Mouse (Mus musculus) kidney, adult 2 months (tissue): ENCODE results near the gene Pdcd1lg2.

Source experiments
- CTCF ChIP-seq: fragments of 200-500 bp; conservative IDR thresholded peaks from 2 replicates; pipeline ENCODE4 v1.5.1; 2011; ENCODE audit warnings: low read depth, mild to moderate bottlenecking, control low read depth, low read length, moderate library complexity, mixed read lengths; ENCODE audit not compliant: insufficient read depth, insufficient read length
- POLR2A ChIP-seq: fragments of 200-500 bp; IDR thresholded peaks from one replicate; pipeline ENCODE4 v1.6.1; 2011; ENCODE audit warnings: low read depth, low read length, control low read depth

DNA sequence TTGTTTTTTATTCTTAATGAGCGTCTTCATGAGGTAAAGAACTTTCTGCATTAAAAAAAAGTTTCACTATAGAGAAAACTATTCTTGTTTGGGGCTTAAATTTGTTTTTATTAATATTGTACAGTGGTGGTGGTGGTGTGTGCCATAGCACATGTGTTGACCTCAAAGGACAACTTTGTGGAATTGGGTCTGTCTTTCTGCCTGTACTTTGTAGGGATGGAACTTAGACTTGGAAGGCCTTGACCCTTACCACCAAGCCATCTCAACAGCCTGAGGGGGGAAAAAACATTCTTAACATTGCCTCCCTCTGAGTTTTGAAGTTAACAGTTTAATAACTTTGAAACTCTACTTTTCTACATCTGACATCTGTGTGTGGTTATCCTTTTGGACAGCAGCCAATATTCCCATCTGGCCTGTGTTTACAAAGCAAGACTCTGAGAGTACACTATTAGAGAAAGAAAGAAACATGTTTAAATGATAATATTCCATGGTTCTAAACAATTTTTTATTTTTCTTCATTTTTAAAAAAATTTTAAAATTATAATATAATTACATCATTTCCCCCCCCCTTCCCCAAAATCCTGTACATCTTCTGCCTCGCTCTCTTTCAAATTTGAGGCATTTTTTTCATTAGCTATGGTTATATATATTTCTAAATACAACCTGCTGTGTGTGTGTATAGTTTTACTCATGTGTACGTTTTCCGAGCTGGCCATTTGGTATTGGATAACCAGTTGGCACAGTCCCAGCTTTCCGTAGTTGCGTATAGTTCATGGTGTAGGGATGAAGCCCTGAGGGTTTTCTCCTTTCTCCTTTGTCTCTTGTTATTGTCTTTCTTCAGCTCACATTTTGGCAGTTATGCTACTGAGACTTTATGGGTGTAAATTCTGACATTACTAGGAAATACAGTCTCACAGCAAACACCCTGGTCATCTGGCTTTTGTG, 2.0 kb downstream of the Pdcd1lg2 start:
- TF ChIP-seq CTCF (no peak), POLR2A (no peak)
